Mouse (Mus musculus) heart, postnatal 25 days (tissue): ENCODE data around the gene Actr10. TPM values are rescaled to one million over a fixed set of nuclear protein-coding genes. Genes with fewer than 3 reads are reported as not detected.
A peak's percentile ranks its signal among the peaks of the same experiment; 100 is the strongest.

Source experiments
- DNase-seq: peaks from one replicate; pipeline ENCODE4 v3.0.0; 2022; ENCODE audit warnings: low spot score
- intact Hi-C: fragments of 180-260 bp; cut with DNase I; formaldehyde crosslinking; loops from one replicate; pipeline ENCODE4 v1.15.1; 2025
- total RNA-seq, 2 experiments: library from RNA; stranded (reverse); gene quantifications; 2 replicates each; pipeline ENCODE4 v1.2.3; 2021

The Actr10 gene
- total RNA-seq, 2 experiments from 2014 or later, result 133 to 135 TPM

GRCm38 (mm10) chr12:71006901-71007300, 69.2 kb downstream of the Actr10 start:
- intact Hi-C loops, result no loop called here
- DNase-seq, result no peak

DNA sequence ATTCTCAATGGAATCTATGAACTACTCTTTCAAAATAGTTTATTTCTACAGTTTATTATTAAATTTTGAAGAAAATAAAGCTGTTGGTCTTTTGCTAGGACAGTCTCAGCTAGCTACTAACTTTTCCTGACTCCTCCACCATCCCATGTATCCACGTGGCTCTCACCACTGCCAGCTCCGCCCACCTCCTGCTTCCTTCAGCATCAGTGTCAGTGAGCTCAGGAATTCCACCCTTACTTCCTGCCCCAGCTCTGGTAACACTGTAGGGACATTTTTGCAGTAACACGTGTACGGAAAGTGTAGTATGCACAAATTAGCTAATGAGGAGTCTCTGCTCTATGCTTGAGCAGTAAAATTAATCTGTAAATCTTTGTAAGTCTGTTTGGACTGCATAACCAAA, 72.1 kb downstream of the Actr10 start:
- intact Hi-C loops, result no loop called here
- DNase-seq, result peak; percentile 44

Other genes with a start within 250 kb of the Actr10 start
- 10 to 100 TPM; 38.5 to 43.3 TPM for gene Frmd6, start 112.3 kb upstream of the Actr10 start, total RNA-seq
- 100 to 1,000 TPM; 191 to 201 TPM for gene Psma3, start 36.8 kb downstream of the Actr10 start, total RNA-seq
- 10 to 100 TPM; 12.0 to 16.7 TPM for gene Arid4a, start 78.1 kb downstream of the Actr10 start, total RNA-seq
- 1 to 10 TPM in 1 of 2 experiments, under 1 TPM in 1; 0.81 to 2.1 TPM for gene Tomm20l, start 173.6 kb downstream of the Actr10 start, total RNA-seq
- gene Timm9, start 198.8 kb downstream of the Actr10 start, total RNA-seq, result 10 to 100 TPM; 33.6 to 35.6 TPM
- 1 to 10 TPM; 3.0 to 3.3 TPM for gene 2700049A03Rik, start 199.0 kb downstream of the Actr10 start, total RNA-seq